Mouse (Mus musculus): ENCODE data around the gene Mgarp.
A peak's percentile ranks its signal among the peaks of the same experiment; 100 is the strongest.

DNA sequence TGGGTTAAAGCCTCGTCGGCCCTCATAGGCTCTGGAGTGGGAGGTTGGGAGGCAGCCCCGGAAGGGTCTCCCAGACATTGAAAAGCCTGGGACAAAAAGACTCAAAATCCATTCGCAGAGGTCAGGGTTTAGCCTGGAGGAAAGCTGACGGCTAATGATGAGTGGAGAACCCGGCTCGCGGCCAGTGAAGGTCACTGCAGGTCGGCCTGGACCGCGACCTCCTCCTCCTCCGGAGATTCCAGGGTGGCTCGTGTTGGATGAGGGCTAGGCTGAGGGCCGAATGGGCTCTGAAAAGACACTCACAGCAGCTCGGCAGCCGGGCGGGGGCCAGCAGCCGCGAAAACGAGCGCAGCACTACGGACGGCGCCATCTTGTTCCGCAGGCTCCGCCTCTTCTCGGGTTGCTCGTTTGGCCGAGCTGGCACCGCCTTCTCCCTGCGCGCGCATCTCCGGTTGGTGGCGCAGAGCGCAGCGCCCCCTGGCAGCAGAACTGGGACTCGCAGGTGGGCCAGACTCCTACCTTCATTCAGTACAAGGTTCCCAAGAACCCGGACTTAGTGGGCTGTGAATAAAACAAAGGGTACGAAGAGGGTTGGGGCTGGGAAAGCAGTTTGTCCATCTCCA is 12.1 kb upstream of the Mgarp start, which contains the start of gene Ndufc1:
- TF ChIP-seq CTCF (IDR thresholded peaks at IDR 0.05; ENCODE audit: borderline replicate concordance, extremely low read depth, insufficient read depth, insufficient read length) (peak; percentile 99), POLR2A (IDR thresholded peaks at IDR 0.05; ENCODE audit: borderline replicate concordance, extremely low read depth, insufficient read depth, insufficient read length, poor library complexity, severe bottlenecking) (peak; percentile 90; the same call in 1 of the 2 replicates)

Measured in brain, embryonic 14.5 days (tissue).